Mouse (Mus musculus): ENCODE measurements around the gene Gtsf1. TPM values are rescaled to one million over a fixed set of nuclear protein-coding genes. Genes with fewer than 3 reads are reported as not detected.
"Not testable (repeated sequence)": the region's sequence is repeated elsewhere in the genome, so short reads cannot be mapped to it uniquely, and the experiment has no call there.

The Gtsf1 gene
- polyA plus RNA-seq, 1 experiment from 2014 or later, result not detected

- ATAC-seq, result no peak
- Histone ChIP-seq H3K4me1 (ENCODE audit: control insufficient read depth, insufficient read depth, low read length) (no peaks in the 10 kb centered on the region), H3K9ac (ENCODE audit: low read depth, low read length) (no peak within 1 kb of the TSS), H3K9me3 (replicated peaks; ENCODE audit: control insufficient read depth, low read length, poor library complexity, severe bottlenecking) (no peaks in the 10 kb centered on the region), H3K4me3 (ENCODE audit: low read depth, low read length) (no peak within 1 kb of the TSS), H3K4me2 (ENCODE audit: low read length) (no peak within 1 kb of the TSS), H3K27ac (ENCODE audit: low read length) (no peak within 1 kb of the TSS), H3K27me3 (ENCODE audit: control insufficient read depth, insufficient read depth, low read depth, low read length) (no peaks in the 10 kb centered on the region), H3K36me3 (ENCODE audit: control insufficient read depth, insufficient read depth, low read length) (no peaks in the 10 kb centered on the region)
- WGBS, result 8% methylated on average over 3 of the region's 3 CpGs
Observed at GRCm38 (mm10) chr15:103448369-103448768, 18.1 kb upstream of the Gtsf1 start, which contains the start of gene Gtsf2. Gtsf2 (minus strand) TSS chr15:103448469.

- WGBS, result 81% methylated on average over 3 of the region's 4 CpGs
- H3K9ac ChIP-seq (ENCODE audit: low read depth, low read length); H3K4me1 ChIP-seq (ENCODE audit: control insufficient read depth, insufficient read depth, low read length): not testable (repeated sequence)
Observed at GRCm38 (mm10) chr15:103445966-103446365, 15.7 kb upstream of the Gtsf1 start.

GRCm38 (mm10) chr15:103427017-103427416, 3.3 kb downstream of the Gtsf1 start:
- H3K9ac ChIP-seq (ENCODE audit: low read depth, low read length), result no peak overlapping the region
- H3K36me3 ChIP-seq (ENCODE audit: control insufficient read depth, insufficient read depth, low read length), result no peaks in the 10 kb centered on the region
- no peak for ATAC-seq
- H3K4me2 ChIP-seq (ENCODE audit: low read length), result no peak overlapping the region
- H3K9me3 ChIP-seq (replicated peaks; ENCODE audit: control insufficient read depth, low read length, poor library complexity, severe bottlenecking), result no peaks in the 10 kb centered on the region
- WGBS, result 21% methylated on average over 2 of the region's 2 CpGs
- no peak overlapping the region for H3K4me3 ChIP-seq (ENCODE audit: low read depth, low read length)
- no peaks in the 10 kb centered on the region for H3K27me3 ChIP-seq (ENCODE audit: control insufficient read depth, insufficient read depth, low read depth, low read length)
- no peak overlapping the region for H3K27ac ChIP-seq (ENCODE audit: low read length)
- peaks cover 8% of the 10 kb centered on the region for H3K4me1 ChIP-seq (ENCODE audit: control insufficient read depth, insufficient read depth, low read length)

More at GRCm38 (mm10) chr15:103445966-103446365, 15.7 kb upstream of the Gtsf1 start:
- H3K4me2 ChIP-seq (ENCODE audit: low read length); H3K27ac ChIP-seq (ENCODE audit: low read length); H3K9me3 ChIP-seq (replicated peaks; ENCODE audit: control insufficient read depth, low read length, poor library complexity, severe bottlenecking); H3K36me3 ChIP-seq (ENCODE audit: control insufficient read depth, insufficient read depth, low read length); H3K27me3 ChIP-seq (ENCODE audit: control insufficient read depth, insufficient read depth, low read depth, low read length); H3K4me3 ChIP-seq (ENCODE audit: low read depth, low read length); ATAC-seq: not testable (repeated sequence)

GRCm38 (mm10) chr15:103405586-103405985, 24.7 kb downstream of the Gtsf1 start:
- not testable (repeated sequence) for H3K4me3 ChIP-seq (ENCODE audit: low read depth, low read length); H3K27me3 ChIP-seq (ENCODE audit: control insufficient read depth, insufficient read depth, low read depth, low read length); H3K36me3 ChIP-seq (ENCODE audit: control insufficient read depth, insufficient read depth, low read length); H3K9me3 ChIP-seq (replicated peaks; ENCODE audit: control insufficient read depth, low read length, poor library complexity, severe bottlenecking); H3K4me2 ChIP-seq (ENCODE audit: low read length); H3K27ac ChIP-seq (ENCODE audit: low read length); ATAC-seq; H3K4me1 ChIP-seq (ENCODE audit: control insufficient read depth, insufficient read depth, low read length); H3K9ac ChIP-seq (ENCODE audit: low read depth, low read length)
- 97% methylated on average over 2 of the region's 3 CpGs for WGBS

- no peak overlapping the region for H3K27ac ChIP-seq (ENCODE audit: low read length)
- no peak overlapping the region for H3K4me3 ChIP-seq (ENCODE audit: low read depth, low read length)
- no peaks in the 10 kb centered on the region for H3K36me3 ChIP-seq (ENCODE audit: control insufficient read depth, insufficient read depth, low read length)
- H3K9me3 ChIP-seq (replicated peaks; ENCODE audit: control insufficient read depth, low read length, poor library complexity, severe bottlenecking), result no peaks in the 10 kb centered on the region
- H3K4me2 ChIP-seq (ENCODE audit: low read length), result no peak overlapping the region
- H3K27me3 ChIP-seq (ENCODE audit: control insufficient read depth, insufficient read depth, low read depth, low read length), result no peaks in the 10 kb centered on the region
- 92% methylated on average over 5 of the region's 5 CpGs for WGBS
- no peak for ATAC-seq
- H3K9ac ChIP-seq (ENCODE audit: low read depth, low read length), result no peak overlapping the region
- no peaks in the 10 kb centered on the region for H3K4me1 ChIP-seq (ENCODE audit: control insufficient read depth, insufficient read depth, low read length)
Observed at GRCm38 (mm10) chr15:103401361-103401760, 28.9 kb downstream of the Gtsf1 start.

- Histone ChIP-seq H3K9me3 (replicated peaks; ENCODE audit: control insufficient read depth, low read length, poor library complexity, severe bottlenecking) (no peaks in the 10 kb centered on the region), H3K4me2 (ENCODE audit: low read length) (no peak overlapping the region), H3K4me3 (ENCODE audit: low read depth, low read length) (no peak overlapping the region), H3K27ac (ENCODE audit: low read length) (no peak overlapping the region), H3K36me3 (ENCODE audit: control insufficient read depth, insufficient read depth, low read length) (no peaks in the 10 kb centered on the region), H3K4me1 (ENCODE audit: control insufficient read depth, insufficient read depth, low read length) (no peaks in the 10 kb centered on the region), H3K27me3 (ENCODE audit: control insufficient read depth, insufficient read depth, low read depth, low read length) (no peaks in the 10 kb centered on the region), H3K9ac (ENCODE audit: low read depth, low read length) (no peak overlapping the region)
- no peak for ATAC-seq
Observed at GRCm38 (mm10) chr15:103393577-103393976, 36.7 kb downstream of the Gtsf1 start.

GRCm38 (mm10) chr15:103388556-103389145, 41.6 kb downstream of the Gtsf1 start:
- WGBS, result 77% methylated on average over 3 of the region's 4 CpGs
- no peak overlapping the region for H3K27ac ChIP-seq (ENCODE audit: low read length)
- H3K4me1 ChIP-seq (ENCODE audit: control insufficient read depth, insufficient read depth, low read length), result no peaks in the 10 kb centered on the region
- no peak overlapping the region for H3K4me2 ChIP-seq (ENCODE audit: low read length)
- no peak overlapping the region for H3K9ac ChIP-seq (ENCODE audit: low read depth, low read length)
- no peaks in the 10 kb centered on the region for H3K36me3 ChIP-seq (ENCODE audit: control insufficient read depth, insufficient read depth, low read length)
- H3K4me3 ChIP-seq (ENCODE audit: low read depth, low read length), result no peak overlapping the region
- ATAC-seq, result no peak
- H3K9me3 ChIP-seq (replicated peaks; ENCODE audit: control insufficient read depth, low read length, poor library complexity, severe bottlenecking), result no peaks in the 10 kb centered on the region
- H3K27me3 ChIP-seq (ENCODE audit: control insufficient read depth, insufficient read depth, low read depth, low read length), result no peaks in the 10 kb centered on the region

- Histone ChIP-seq H3K9me3 (replicated peaks; ENCODE audit: control insufficient read depth, low read length, poor library complexity, severe bottlenecking) (no peaks in the 10 kb centered on the region), H3K9ac (ENCODE audit: low read depth, low read length) (no peak overlapping the region), H3K4me3 (ENCODE audit: low read depth, low read length) (no peak overlapping the region), H3K4me1 (ENCODE audit: control insufficient read depth, insufficient read depth, low read length) (no peaks in the 10 kb centered on the region), H3K27ac (ENCODE audit: low read length) (no peak overlapping the region), H3K4me2 (ENCODE audit: low read length) (no peak overlapping the region), H3K27me3 (ENCODE audit: control insufficient read depth, insufficient read depth, low read depth, low read length) (no peaks in the 10 kb centered on the region), H3K36me3 (ENCODE audit: control insufficient read depth, insufficient read depth, low read length) (no peaks in the 10 kb centered on the region)
- no peak for ATAC-seq
- 68% methylated on average over 7 of the region's 7 CpGs for WGBS
Observed at GRCm38 (mm10) chr15:103383771-103384488, 46.3 kb downstream of the Gtsf1 start.

- Histone ChIP-seq H3K27ac (ENCODE audit: low read length) (no peak overlapping the region), H3K9me3 (replicated peaks; ENCODE audit: control insufficient read depth, low read length, poor library complexity, severe bottlenecking) (no peaks in the 10 kb centered on the region), H3K4me2 (ENCODE audit: low read length) (no peak overlapping the region), H3K4me3 (ENCODE audit: low read depth, low read length) (no peak overlapping the region), H3K36me3 (ENCODE audit: control insufficient read depth, insufficient read depth, low read length) (no peaks in the 10 kb centered on the region), H3K9ac (ENCODE audit: low read depth, low read length) (no peak overlapping the region), H3K27me3 (ENCODE audit: control insufficient read depth, insufficient read depth, low read depth, low read length) (no peaks in the 10 kb centered on the region), H3K4me1 (ENCODE audit: control insufficient read depth, insufficient read depth, low read length) (no peaks in the 10 kb centered on the region)
- WGBS, result 41% methylated on average over 5 of the region's 5 CpGs
- ATAC-seq, result no peak
Observed at GRCm38 (mm10) chr15:103382795-103383406, 47.4 kb downstream of the Gtsf1 start.
